Comparison of ENCODE assay signal across 8 mouse cellular contexts in genomic region chr15:95527461-95527947, GRCm38 (mm10). TPM values are rescaled to one million over a fixed set of nuclear protein-coding genes. Genes with fewer than 3 reads are reported as not detected.
DNase-seq lines count a peak whose midpoint lies in the region; ATAC-seq lines count a peak whose summit lies in the region.

No protein-coding gene starts in this region.

- peaks cover 2% of the 10 kb centered on the region; the same call in 1 of the 2 replicates for H3K4me1 ChIP-seq in lung, embryonic 16.5 days (replicated peaks; ENCODE audit: control insufficient read depth, insufficient read depth, low read length)
- H3K4me1 ChIP-seq in intestine, embryonic 14.5 days (replicated peaks; ENCODE audit: control insufficient read depth, insufficient read depth, low read length): 0 out of 2 replicates have a peak, but pooled peaks cover 5% of the 10 kb centered on the region
- peaks cover 24% of the 10 kb centered on the region for H3K4me1 ChIP-seq in neural tube, embryonic 15.5 days

- no peak overlapping the region for H3K27ac ChIP-seq in lung, embryonic 16.5 days (ENCODE audit: low read length)
- H3K27ac ChIP-seq in intestine, embryonic 14.5 days (ENCODE audit: low read depth): no peak overlapping the region
- H3K27ac ChIP-seq in neural tube, embryonic 15.5 days (replicated peaks): peak overlapping the region; percentile 90

- H3K27me3 ChIP-seq in lung, embryonic 16.5 days (ENCODE audit: control insufficient read depth, insufficient read depth, low read depth, low read length): peaks cover 30% of the 10 kb centered on the region
- peaks cover 40% of the 10 kb centered on the region for H3K27me3 ChIP-seq in intestine, embryonic 14.5 days (replicated peaks; ENCODE audit: control insufficient read depth, insufficient read depth, low read length)
- H3K27me3 ChIP-seq in neural tube, embryonic 15.5 days (replicated peaks): no peaks in the 10 kb centered on the region

- H3K9ac ChIP-seq in lung, embryonic 16.5 days (ENCODE audit: low read length): no peak overlapping the region
- peak overlapping the region; percentile 25 for H3K9ac ChIP-seq in intestine, embryonic 14.5 days (ENCODE audit: low read length)
- peak overlapping the region; percentile 66 for H3K9ac ChIP-seq in neural tube, embryonic 15.5 days (replicated peaks)

- peak overlapping the region; percentile 51 for H3K4me3 ChIP-seq in lung, embryonic 16.5 days (ENCODE audit: low read length)
- H3K4me3 ChIP-seq in intestine, embryonic 14.5 days (ENCODE audit: low read depth, low read length): peak overlapping the region; percentile 57
- H3K4me3 ChIP-seq in neural tube, embryonic 15.5 days (replicated peaks): peak overlapping the region; percentile 70

- peak; percentile 21; the same call in 1 of the 2 replicates for ATAC-seq in cerebellum, adult (ENCODE audit: insufficient number of reproducible peaks, low FRiP score, low TSS enrichment)
- no peak for ATAC-seq in lung, embryonic 16.5 days (ENCODE audit: low read depth)
- peak; percentile 51; the same call in 1 of the 2 replicates for ATAC-seq in intestine, embryonic 14.5 days (replicated peaks; ENCODE audit: low FRiP score, low TSS enrichment, low read depth)
- ATAC-seq in neural tube, embryonic 15.5 days (ENCODE audit: low FRiP score): peak; percentile 15; the same call in 1 of the 2 replicates

- H3K9me3 ChIP-seq in lung, embryonic 16.5 days (ENCODE audit: control insufficient read depth, low read length): no peaks in the 10 kb centered on the region
- H3K9me3 ChIP-seq in intestine, embryonic 14.5 days (ENCODE audit: control insufficient read depth, low read length): no peaks in the 10 kb centered on the region
- no peaks in the 10 kb centered on the region for H3K9me3 ChIP-seq in neural tube, embryonic 15.5 days (replicated peaks)

- H3K4me2 ChIP-seq in lung, embryonic 16.5 days (ENCODE audit: low read depth, low read length): peak overlapping the region; percentile 80
- peak overlapping the region; percentile 97 for H3K4me2 ChIP-seq in intestine, embryonic 14.5 days (ENCODE audit: low read length)
- H3K4me2 ChIP-seq in neural tube, embryonic 15.5 days: peak overlapping the region; percentile 68

- under 1% methylated on average over 28 of the region's 28 CpGs for whole genome bisulfite sequencing in lung, embryonic 16.5 days
- whole genome bisulfite sequencing in intestine, embryonic 14.5 days: under 1% methylated on average over 28 of the region's 28 CpGs
- WGBS in neural tube, embryonic 15.5 days: 0% methylated on average over 28 of the region's 28 CpGs

- no peaks in the 10 kb centered on the region for H3K36me3 ChIP-seq in lung, embryonic 16.5 days (ENCODE audit: control insufficient read depth, insufficient read depth, low read length)
- H3K36me3 ChIP-seq in intestine, embryonic 14.5 days (ENCODE audit: control insufficient read depth, insufficient read depth, low read length): no peaks in the 10 kb centered on the region
- no peaks in the 10 kb centered on the region for H3K36me3 ChIP-seq in neural tube, embryonic 15.5 days

- no peak for DNase-seq in cerebellum, postnatal 36 days
- no peak for DNase-seq in lung, postnatal 14 days
- DNase-seq in intestine, embryonic 14.5 days (ENCODE audit: low spot score): peak; percentile 63
- no peak for DNase-seq in adrenal gland, postnatal 14 days
- DNase-seq in adipocyte (ENCODE audit: low spot score): no peak

RNA-seq across cellular contexts. Expression of gene Nell2, which starts 0.9 kb away (rescaled TPM):
- polyA plus RNA-seq in lung, embryonic 16.5 days (2015; fragmentation: Nextera tagmentation; extraction: Ambion mirVana): 1.2 and 1.4 TPM in 2 replicates
- polyA plus RNA-seq in intestine, embryonic 14.5 days (2014; fragmentation: Nextera tagmentation; extraction: Ambion mirVana): 21.0 and 24.5 TPM in 2 replicates
- polyA plus RNA-seq in neural tube, embryonic 15.5 days (2015; fragmentation: Nextera tagmentation; extraction: Ambion mirVana): 168 and 194 TPM in 2 replicates
- total RNA-seq in adrenal gland, postnatal 14 days (2021): 2.7 and 4.1 TPM in 2 replicates
